Comparison of ENCODE assay signal across 7 mouse cellular contexts in genomic region chr4:133339148-133339749, GRCm38 (mm10). TPM values are rescaled to one million over a fixed set of nuclear protein-coding genes. Genes with fewer than 3 reads are reported as not detected.
DNase-seq lines count a peak whose midpoint lies in the region; ATAC-seq lines count a peak whose summit lies in the region.

No protein-coding gene starts in this region.

- H3K4me3 ChIP-seq in intestine, embryonic 16.5 days (ENCODE audit: low read length) = peak overlapping the region; percentile 86
- H3K4me3 ChIP-seq in midbrain, embryonic 11.5 days (ENCODE audit: low read depth, low read length) = peak overlapping the region; percentile 93

- DNase-seq in adrenal gland, adult 18-20 months (ENCODE audit: low spot score in 2 of 2) = peak; percentile 97
- DNase-seq in embryo, embryonic 11 days = peak; percentile 96
- peak; percentile 97 to 98 for DNase-seq in gastrocnemius, postnatal 36 days
- peak; percentile 99 for DNase-seq in left cerebral cortex, postnatal 36 days (ENCODE audit: low spot score in 2 of 2)
- DNase-seq in midbrain, embryonic 11.5 days (ENCODE audit: low spot score, missing footprints) = peak; percentile 100
- peak; percentile 95 for DNase-seq in skeletal muscle tissue, adult 2 months (ENCODE audit: low read depth, low spot score)

- H3K9ac ChIP-seq in intestine, embryonic 16.5 days (ENCODE audit: low read depth, low read length) = peak overlapping the region; percentile 87
- peak overlapping the region; percentile 89 for H3K9ac ChIP-seq in midbrain, embryonic 11.5 days (ENCODE audit: low read length)

- WGBS in intestine, embryonic 16.5 days = under 1% methylated on average over 57 of the region's 60 CpGs
- WGBS in midbrain, embryonic 11.5 days = under 1% methylated on average over 52 of the region's 60 CpGs

- H3K4me1 ChIP-seq in intestine, embryonic 16.5 days (ENCODE audit: control insufficient read depth, insufficient read depth, low read length) = peaks cover 6% of the 10 kb centered on the region; the same call in 1 of the 2 replicates
- H3K4me1 ChIP-seq in midbrain, embryonic 11.5 days (ENCODE audit: control insufficient read depth, insufficient read depth, low read length) = peaks cover 6% of the 10 kb centered on the region

- intact Hi-C loops in gastrocnemius, postnatal 36 days (cut with DNase I) = no loop called here
- intact Hi-C loops in left cerebral cortex, postnatal 36 days (cut with DNase I) = no loop called here

- ATAC-seq in intestine, embryonic 16.5 days = peak; percentile 98
- ATAC-seq in midbrain, embryonic 11.5 days (ENCODE audit: low FRiP score) = peak; percentile 98

- no peaks in the 10 kb centered on the region for H3K9me3 ChIP-seq in intestine, embryonic 16.5 days (ENCODE audit: control insufficient read depth, low read length)
- H3K9me3 ChIP-seq in midbrain, embryonic 11.5 days (ENCODE audit: control insufficient read depth, low read length) = no peaks in the 10 kb centered on the region

- peak overlapping the region; percentile 78 for H3K4me2 ChIP-seq in intestine, embryonic 16.5 days (ENCODE audit: low read depth, low read length)
- peak overlapping the region; percentile 77 for H3K4me2 ChIP-seq in midbrain, embryonic 11.5 days

- peak overlapping the region; percentile 23; the same call in 1 of the 2 replicates for H3K27ac ChIP-seq in intestine, embryonic 16.5 days (ENCODE audit: low read length)
- H3K27ac ChIP-seq in midbrain, embryonic 11.5 days (ENCODE audit: low read depth, low read length) = peak overlapping the region; percentile 61

- no peaks in the 10 kb centered on the region for H3K27me3 ChIP-seq in intestine, embryonic 16.5 days (replicated peaks; ENCODE audit: control insufficient read depth, insufficient read depth, low read length)
- H3K27me3 ChIP-seq in midbrain, embryonic 11.5 days (ENCODE audit: control insufficient read depth, insufficient read depth, low read length) = no peaks in the 10 kb centered on the region; the same call in 1 of the 2 replicates

- H3K36me3 ChIP-seq in intestine, embryonic 16.5 days (ENCODE audit: control insufficient read depth, insufficient read depth, low read length) = no peaks in the 10 kb centered on the region
- no peaks in the 10 kb centered on the region for H3K36me3 ChIP-seq in midbrain, embryonic 11.5 days (ENCODE audit: control insufficient read depth, insufficient read depth, low read length)

RNA-seq across cellular contexts. Expression of gene Wdtc1, which starts 14.0 kb away (rescaled TPM):
- total RNA-seq in adrenal gland, adult 18-20 months (2021) = 10 to 100 TPM; 57.6 to 63.6 TPM
- total RNA-seq in gastrocnemius, postnatal 36 days (2021) = 10 to 100 TPM; 85.6 to 88.5 TPM
- polyA plus RNA-seq in intestine, embryonic 16.5 days (2015; fragmentation: Nextera tagmentation; extraction: Ambion mirVana) = 11.4 and 12.8 TPM in 2 replicates
- total RNA-seq in left cerebral cortex, postnatal 36 days (2021) = 10 to 100 TPM; 58.6 to 59.8 TPM
- 21.0 and 22.2 TPM in 2 replicates for polyA plus RNA-seq in midbrain, embryonic 11.5 days (2014; fragmentation: Nextera tagmentation; extraction: Ambion mirVana)

RNA-seq across cellular contexts. Expression of gene Slc9a1, which starts 30.3 kb away (rescaled TPM):
- 10 to 100 TPM; 44.5 to 55.0 TPM for total RNA-seq in adrenal gland, adult 18-20 months (2021)
- total RNA-seq in gastrocnemius, postnatal 36 days (2021) = 1 to 10 TPM; 8.3 to 9.8 TPM
- 9.1 and 9.2 TPM in 2 replicates for polyA plus RNA-seq in intestine, embryonic 16.5 days (2015; fragmentation: Nextera tagmentation; extraction: Ambion mirVana)
- total RNA-seq in left cerebral cortex, postnatal 36 days (2021) = 10 to 100 TPM; 48.8 to 56.9 TPM
- polyA plus RNA-seq in midbrain, embryonic 11.5 days (2014; fragmentation: Nextera tagmentation; extraction: Ambion mirVana) = 4.6 and 5.6 TPM in 2 replicates

Comparison
In these comparisons a context has a peak if more than half of its experiments do, and no peak if none do; other contexts are left out.
1. Peak in every context shown above with its lines: DNase-seq, ATAC-seq, H3K4me3 ChIP-seq and H3K27ac ChIP-seq.
2. RNA of gene Slc9a1, which starts 30.3 kb away (total RNA-seq): 48.8 to 56.9 TPM in left cerebral cortex, postnatal 36 days and 44.5 to 55.0 TPM in adrenal gland, adult 18-20 months; 8.3 to 9.8 TPM in gastrocnemius, postnatal 36 days; every median in the first group is over 4 times any median in the second.